Mouse (Mus musculus) urinary bladder, postnatal 4 days (tissue): ENCODE data around the gene Olfr117.
"Not testable (repeated sequence)": the region's sequence is repeated elsewhere in the genome, so short reads cannot be mapped to it uniquely, and the experiment has no call there.

Experiments
- DNase-seq, 2 experiments: peaks; one replicate each; pipeline ENCODE4 v3.0.0; 2021 to 2022; ENCODE audit warnings: low spot score in 2 of 2

Olfr117 gene

GRCm38 (mm10) chr17:37663682-37664081 lies at the start of gene Olfr117:
Gene Olfr117 (minus strand): TSS chr17:37663782.
- DNase-seq = no peak

- not testable (repeated sequence) for DNase-seq
Observed at GRCm38 (mm10) chr17:37696264-37696663, 32.7 kb upstream of the Olfr117 start, which contains the start of gene Olfr119. Gene Olfr119 (plus strand): TSS chr17:37696564.

- DNase-seq = no peak
Observed at GRCm38 (mm10) chr17:37666688-37667087, 3.1 kb upstream of the Olfr117 start, which contains the start of gene Olfr118. Gene Olfr118 (plus strand): TSS chr17:37666988.

- no peak for DNase-seq
Observed at GRCm38 (mm10) chr17:37627009-37627408, 36.6 kb downstream of the Olfr117 start, which contains the start of the genes Olfr115 and Olfr116. Gene Olfr115 (minus strand): TSS chr17:37627109. Gene Olfr116 (minus strand): TSS chr17:37627199.
